Mouse (Mus musculus) testis, adult 2 months (tissue): ENCODE measurements around the gene Tcfl5. TPM values are rescaled to one million over a fixed set of nuclear protein-coding genes. Genes with fewer than 3 reads are reported as not detected.
A peak's percentile ranks its signal among the peaks of the same experiment; 100 is the strongest.

Experiments used
- H3K27ac ChIP-seq: fragments of 200-500 bp; 2 replicates; pipeline ENCODE4 v1.5.1; 2012; ENCODE audit warnings: low read depth, low read length; ENCODE audit not compliant: control insufficient read depth, insufficient read depth
- H3K27me3 ChIP-seq: fragments of 200-500 bp; 2 replicates; pipeline ENCODE4 v1.6.1; 2012; ENCODE audit warnings: mild to moderate bottlenecking, low read length, moderate library complexity; ENCODE audit not compliant: control insufficient read depth, insufficient read depth
- H3K36me3 ChIP-seq: fragments of 200-500 bp; 2 replicates; pipeline ENCODE4 v1.6.1; 2012; ENCODE audit warnings: mild to moderate bottlenecking, low read length; ENCODE audit not compliant: control insufficient read depth, insufficient read depth
- H3K4me1 ChIP-seq: fragments of 200-500 bp; 2 replicates; pipeline ENCODE4 v1.6.1; 2012; ENCODE audit warnings: low read length; ENCODE audit not compliant: control insufficient read depth, insufficient read depth
- H3K4me3 ChIP-seq: fragments of 200-500 bp; 2 replicates; pipeline ENCODE4 v1.5.1; 2012; ENCODE audit warnings: low read depth, mild to moderate bottlenecking, low read length, moderate library complexity, mixed read lengths; ENCODE audit not compliant: control insufficient read depth
- CTCF ChIP-seq: fragments of 200-500 bp; IDR thresholded peaks from 2 replicates; pipeline ENCODE4 v1.5.1; 2012; ENCODE audit warnings: low read depth, mild to moderate bottlenecking, inconsistent platforms, low read length, moderate library complexity; ENCODE audit not compliant: control insufficient read depth, insufficient read depth, insufficient replicate concordance
- POLR2A ChIP-seq: fragments of 200-500 bp; IDR thresholded peaks from 2 replicates; pipeline ENCODE4 v1.6.1; 2012; ENCODE audit warnings: low read depth, mild to moderate bottlenecking, inconsistent platforms, low read length, moderate library complexity; ENCODE audit not compliant: control insufficient read depth
- polyA plus RNA-seq: library from polyadenylated mRNA; depleted of rRNA; stranded (reverse); fragments of >200 nt; gene quantifications from 2 replicates; pipeline ENCODE4 v1.2.3, GENCODE M21; 2012

The Tcfl5 gene
- polyA plus RNA-seq, 1 experiment = 177 TPM

- peaks cover 1% of the 10 kb centered on the region; the same call in 1 of the 2 replicates for H3K36me3 ChIP-seq
- TF ChIP-seq CTCF (no peak), POLR2A (no peak)
- no peak overlapping the region for H3K27ac ChIP-seq
- peaks cover 8% of the 10 kb centered on the region for H3K4me1 ChIP-seq
- H3K27me3 ChIP-seq = no peaks in the 10 kb centered on the region
- H3K4me3 ChIP-seq = peak overlapping the region; percentile 80
Measured at GRCm38 (mm10) chr2:180598157-180598705, 44.3 kb downstream of the Tcfl5 start.

- Histone ChIP-seq H3K36me3 (peaks cover 1% of the 10 kb centered on the region; the same call in 1 of the 2 replicates), H3K27me3 (no peaks in the 10 kb centered on the region), H3K4me1 (peaks cover 8% of the 10 kb centered on the region), H3K4me3 (peak within 1 kb of the TSS; percentile 80), H3K27ac (no peak within 1 kb of the TSS)
- TF ChIP-seq CTCF (no peak), POLR2A (no peak)
Measured at GRCm38 (mm10) chr2:180597490-180597889, 45.0 kb downstream of the Tcfl5 start, which contains the start of gene Col9a3. Gene Col9a3 (plus strand): TSS chr2:180597790.

- no peaks in the 10 kb centered on the region; the same call in 1 of the 2 replicates for H3K36me3 ChIP-seq
- H3K4me3 ChIP-seq = peak within 1 kb of the TSS; percentile 92
- peak within 1 kb of the TSS; percentile 88 for H3K27ac ChIP-seq
- peaks cover 3% of the 10 kb centered on the region for H3K4me1 ChIP-seq
- no peaks in the 10 kb centered on the region for H3K27me3 ChIP-seq
- TF ChIP-seq CTCF (no peak), POLR2A (peak; percentile 65; the same call in 1 of the 2 replicates)
Measured at GRCm38 (mm10) chr2:180589123-180589831, 53.2 kb downstream of the Tcfl5 start, which contains the start of gene Ogfr. Gene Ogfr (plus strand): TSS chr2:180589245.

GRCm38 (mm10) chr2:180588736-180589122, 53.8 kb downstream of the Tcfl5 start:
- peak overlapping the region; percentile 88 for H3K27ac ChIP-seq
- TF ChIP-seq POLR2A (no peak), CTCF (no peak)
- peaks cover 3% of the 10 kb centered on the region for H3K4me1 ChIP-seq
- no peaks in the 10 kb centered on the region for H3K36me3 ChIP-seq
- H3K4me3 ChIP-seq = peak overlapping the region; percentile 92
- H3K27me3 ChIP-seq = no peaks in the 10 kb centered on the region

- Histone ChIP-seq H3K27me3 (no peaks in the 10 kb centered on the region), H3K27ac (peak overlapping the region; percentile 79), H3K4me1 (peaks cover 5% of the 10 kb centered on the region), H3K36me3 (no peaks in the 10 kb centered on the region), H3K4me3 (peak overlapping the region; percentile 89)
- TF ChIP-seq CTCF (no peak), POLR2A (no peak)
Measured at GRCm38 (mm10) chr2:180583154-180583507, 59.4 kb downstream of the Tcfl5 start.

GRCm38 (mm10) chr2:180582481-180583153, 59.9 kb downstream of the Tcfl5 start:
- Histone ChIP-seq H3K27ac (peak overlapping the region; percentile 79), H3K4me3 (peak overlapping the region; percentile 89), H3K27me3 (no peaks in the 10 kb centered on the region), H3K4me1 (peaks cover 5% of the 10 kb centered on the region), H3K36me3 (no peaks in the 10 kb centered on the region)
- TF ChIP-seq POLR2A = peak; percentile 88
- TF ChIP-seq CTCF = peak; percentile 99

GRCm38 (mm10) chr2:180581002-180581401, 61.5 kb downstream of the Tcfl5 start, which contains the start of gene Mrgbp:
Gene Mrgbp (plus strand): TSS chr2:180581304.
- H3K4me1 ChIP-seq = peaks cover 5% of the 10 kb centered on the region
- no peaks in the 10 kb centered on the region for H3K36me3 ChIP-seq
- no peaks in the 10 kb centered on the region for H3K27me3 ChIP-seq
- H3K27ac ChIP-seq = no peak within 1 kb of the TSS
- H3K4me3 ChIP-seq = peak within 1 kb of the TSS; percentile 89
- TF ChIP-seq CTCF = no peak
- TF ChIP-seq POLR2A = peak; percentile 7; the same call in 1 of the 2 replicates
